Mouse (Mus musculus) urinary bladder, postnatal 36 days (tissue): ENCODE results near the gene Lpin3.

Experiments
- DNase-seq, 2 experiments: peaks; one replicate each; pipeline ENCODE4 v3.0.0; 2022; ENCODE audit warnings: low spot score in 2 of 2, mixed read lengths in 1 of 2

Lpin3 gene

DNA sequence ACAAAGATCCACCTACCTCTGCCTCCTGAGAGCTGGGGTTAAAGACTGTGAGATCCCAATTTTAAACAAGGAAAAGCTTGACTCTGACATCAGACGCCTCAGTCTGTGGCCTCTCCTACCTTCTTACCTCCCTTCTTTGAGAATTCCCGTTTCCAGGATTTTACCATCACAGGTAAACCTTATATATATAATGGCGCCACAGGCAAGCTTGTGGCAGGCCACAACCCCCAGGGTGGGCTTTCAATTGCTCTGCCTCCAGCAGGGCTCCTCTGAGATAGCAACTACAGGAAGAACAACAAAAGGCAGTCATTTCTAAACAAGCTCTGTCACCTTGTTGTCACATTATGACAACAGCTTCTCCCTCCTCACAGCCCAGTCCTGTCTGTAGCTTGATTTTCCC is 5.8 kb downstream of the Lpin3 start:
- DNase-seq, result no peak

DNA sequence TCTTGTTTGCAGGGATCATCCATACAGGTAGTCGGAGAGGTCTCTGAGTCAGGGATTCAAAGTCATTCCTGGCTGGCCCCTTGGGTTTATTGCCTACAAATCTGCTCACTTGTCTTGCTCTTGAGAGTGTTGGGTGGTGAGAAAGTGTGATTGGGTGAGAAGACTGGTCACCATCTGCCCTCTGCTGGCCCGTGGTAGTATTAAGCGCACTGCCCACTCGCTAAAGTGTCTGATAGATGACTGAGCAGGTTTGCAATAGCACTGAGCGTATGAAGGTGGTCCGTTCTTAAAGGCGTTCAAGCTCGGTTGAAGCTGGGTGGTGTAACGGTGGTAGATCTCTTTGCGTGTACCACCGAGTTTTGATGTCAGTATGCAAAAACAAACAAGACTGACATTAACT is 6.8 kb downstream of the Lpin3 start:
- DNase-seq, result peak; percentile 75 to 86

DNA sequence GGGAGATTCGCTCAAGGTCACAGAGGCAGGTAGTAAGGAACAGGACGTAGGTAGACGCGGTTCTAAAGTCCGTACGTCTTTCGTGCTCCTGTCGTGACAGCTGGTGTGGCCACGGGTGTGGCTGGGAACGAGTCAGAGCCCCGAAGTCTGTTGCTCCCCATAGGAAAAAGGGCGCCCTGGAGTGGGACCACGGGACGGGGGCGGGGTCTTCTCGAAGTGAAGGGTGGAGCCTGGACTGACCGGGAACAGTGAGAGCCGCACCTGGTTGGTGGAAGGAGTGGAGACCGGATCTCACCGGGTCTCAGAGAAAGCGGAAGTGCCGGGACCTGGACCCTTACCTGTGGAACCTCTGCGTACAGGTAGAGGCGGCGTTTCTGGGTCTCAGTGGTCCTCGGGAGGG is 7.4 kb downstream of the Lpin3 start:
- DNase-seq, result peak; percentile 64 to 69

DNA sequence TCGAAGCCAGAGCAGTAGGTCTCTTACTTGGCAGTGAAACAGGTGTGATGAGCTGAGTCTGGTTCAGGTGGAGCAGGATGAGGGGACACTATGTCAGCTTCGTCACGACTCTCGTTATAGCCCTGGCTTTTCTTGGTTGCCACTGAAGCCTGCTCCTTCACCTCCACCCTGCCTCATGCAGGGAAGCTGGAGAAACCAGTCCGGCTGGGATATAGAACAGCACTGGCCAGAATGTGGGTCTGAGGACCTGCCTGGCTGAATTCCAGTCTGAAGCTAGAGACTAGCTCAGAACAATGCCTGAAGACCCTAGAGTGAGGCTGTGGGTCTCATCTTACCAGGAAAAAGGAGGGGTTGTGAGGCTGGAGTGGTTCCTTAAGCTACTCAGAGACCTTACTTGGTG is 10.6 kb downstream of the Lpin3 start:
- peak; percentile 30 to 38 for DNase-seq

DNA sequence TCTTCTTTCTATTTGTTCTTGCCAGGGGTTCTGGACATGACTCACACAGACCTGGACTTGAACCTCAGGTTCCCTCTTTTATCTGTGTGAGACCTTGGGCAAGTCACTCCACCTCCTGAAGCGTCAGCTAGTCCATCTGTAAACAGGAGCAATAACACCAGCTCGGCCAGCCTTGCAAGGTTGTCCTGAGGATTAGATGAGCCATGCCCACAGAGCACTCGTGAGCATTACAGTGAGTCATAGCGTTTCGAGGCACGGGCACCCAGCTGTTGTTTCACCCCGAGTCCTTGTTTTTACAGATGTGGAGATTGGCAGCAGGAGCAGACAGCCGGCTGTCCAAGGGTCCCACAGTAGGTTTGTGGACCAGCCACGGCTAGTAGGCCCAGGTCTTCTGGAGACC is 11.2 kb downstream of the Lpin3 start:
- peak in 1 of 2 experiments; percentile 44 for DNase-seq

DNA sequence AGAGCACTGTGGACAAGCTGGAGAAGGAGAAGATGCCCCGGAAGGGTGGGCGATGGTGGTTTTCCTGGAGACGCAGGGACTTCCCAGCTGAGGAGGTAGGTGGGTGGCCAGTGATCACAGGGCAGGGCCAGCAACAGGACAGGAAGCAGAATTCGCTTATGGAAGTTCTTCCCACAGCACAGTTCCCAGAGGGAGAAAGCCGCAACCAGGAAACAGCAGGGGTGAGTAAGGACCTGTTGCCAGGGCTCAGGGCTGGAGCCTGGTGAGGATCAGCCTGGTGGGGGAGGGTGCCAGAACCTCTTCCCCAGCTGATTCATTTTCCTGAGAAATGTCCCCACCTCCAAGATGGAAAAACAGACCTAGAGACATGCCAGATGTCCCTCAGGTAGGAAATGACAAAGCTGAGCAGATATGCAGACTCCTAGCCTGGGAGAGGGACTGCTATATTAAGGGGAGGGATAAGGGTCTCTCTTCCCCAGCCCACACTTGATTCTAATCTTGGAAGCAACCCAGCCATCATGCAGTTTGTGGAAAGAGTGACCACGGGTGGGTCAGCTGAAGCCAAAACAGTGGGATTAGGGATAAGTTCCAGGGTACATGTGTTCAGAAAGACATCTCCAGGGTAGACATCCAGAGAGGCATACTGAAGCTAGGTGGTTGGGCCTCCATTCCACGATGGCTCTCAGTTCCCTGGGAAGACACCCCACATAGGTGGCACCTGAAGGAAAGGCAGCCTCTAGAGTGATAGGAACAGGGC is 21.4 kb downstream of the Lpin3 start:
- no peak for DNase-seq

DNA sequence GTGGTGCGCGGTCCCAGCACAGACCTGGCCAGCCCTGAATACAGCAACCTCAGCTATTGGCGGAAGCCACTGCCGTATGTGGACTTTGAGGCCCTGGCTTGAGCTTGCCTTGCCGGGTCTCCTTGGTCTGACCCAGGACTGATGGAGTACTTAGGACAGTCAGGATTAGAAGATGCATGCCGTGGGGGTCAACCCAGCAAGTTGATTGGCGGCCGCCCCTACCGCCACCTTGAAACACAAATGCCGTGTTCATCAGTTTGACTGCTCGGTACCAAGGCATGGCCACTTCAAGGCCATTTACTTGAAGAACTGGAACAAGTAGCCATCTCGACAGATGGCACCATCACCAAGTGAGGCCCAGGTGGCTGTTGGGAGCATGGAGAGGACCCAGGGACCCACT is 24.8 kb downstream of the Lpin3 start:
- no peak for DNase-seq

DNA sequence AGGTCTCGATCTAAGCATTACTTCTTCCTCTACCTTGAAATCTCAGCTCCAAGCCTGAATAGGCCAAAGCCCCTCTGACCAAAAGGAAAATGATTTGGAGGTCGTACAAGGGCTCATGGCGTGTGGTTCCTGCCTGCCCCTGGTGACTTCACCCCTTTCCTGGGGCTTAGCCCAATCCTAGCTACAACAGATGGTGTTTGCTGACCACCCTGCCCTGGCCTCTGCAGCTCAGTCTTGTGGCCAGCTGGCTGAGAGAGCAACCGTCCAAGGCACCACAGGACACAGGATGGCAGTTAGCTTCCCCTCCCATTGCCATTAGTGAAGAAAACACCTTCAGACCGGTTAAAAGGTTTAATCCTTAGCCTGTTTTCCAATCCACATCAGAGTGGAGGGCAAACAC is 25.6 kb downstream of the Lpin3 start:
- DNase-seq, result no peak

DNA sequence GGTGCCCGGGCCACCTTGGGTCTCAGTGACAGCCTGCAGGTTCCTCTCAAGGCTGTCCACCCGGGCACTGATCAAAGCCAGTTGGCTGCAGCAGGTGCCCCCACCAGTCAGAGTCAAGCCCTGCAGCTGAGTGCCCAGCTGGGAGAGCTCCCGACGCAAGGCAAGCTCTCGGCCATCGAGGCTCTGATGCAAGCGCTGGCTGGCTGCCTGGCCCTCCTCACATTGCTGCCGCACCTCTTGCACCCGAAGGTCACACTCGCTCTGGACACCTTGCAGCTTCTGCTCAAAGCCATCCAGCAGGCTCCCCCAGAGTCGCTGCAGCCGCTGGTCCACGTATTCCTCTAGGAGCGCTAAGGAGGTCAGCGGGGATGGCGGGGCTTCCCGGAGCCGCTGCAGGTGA is 28.1 kb downstream of the Lpin3 start:
- DNase-seq, result no peak

DNA sequence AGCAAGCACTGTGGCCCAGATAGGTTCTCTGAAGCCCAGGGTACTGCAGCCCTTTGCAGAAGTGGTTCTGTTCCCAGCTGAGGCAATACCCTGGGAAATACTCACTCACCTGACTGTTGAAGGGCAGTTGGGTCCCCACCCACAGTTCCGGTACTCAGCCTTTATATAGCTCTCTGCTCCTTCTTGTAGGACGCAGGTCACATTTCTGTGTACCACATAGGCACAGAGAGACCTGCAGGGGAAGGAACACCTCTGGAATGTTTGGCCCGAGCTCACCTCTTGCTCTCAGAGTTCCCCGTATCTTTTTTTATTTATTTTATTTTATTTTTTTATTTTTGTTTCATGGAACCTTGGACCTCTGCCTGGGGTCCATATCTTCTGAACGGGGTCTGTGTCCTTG is 30.2 kb downstream of the Lpin3 start:
- no peak for DNase-seq

DNA sequence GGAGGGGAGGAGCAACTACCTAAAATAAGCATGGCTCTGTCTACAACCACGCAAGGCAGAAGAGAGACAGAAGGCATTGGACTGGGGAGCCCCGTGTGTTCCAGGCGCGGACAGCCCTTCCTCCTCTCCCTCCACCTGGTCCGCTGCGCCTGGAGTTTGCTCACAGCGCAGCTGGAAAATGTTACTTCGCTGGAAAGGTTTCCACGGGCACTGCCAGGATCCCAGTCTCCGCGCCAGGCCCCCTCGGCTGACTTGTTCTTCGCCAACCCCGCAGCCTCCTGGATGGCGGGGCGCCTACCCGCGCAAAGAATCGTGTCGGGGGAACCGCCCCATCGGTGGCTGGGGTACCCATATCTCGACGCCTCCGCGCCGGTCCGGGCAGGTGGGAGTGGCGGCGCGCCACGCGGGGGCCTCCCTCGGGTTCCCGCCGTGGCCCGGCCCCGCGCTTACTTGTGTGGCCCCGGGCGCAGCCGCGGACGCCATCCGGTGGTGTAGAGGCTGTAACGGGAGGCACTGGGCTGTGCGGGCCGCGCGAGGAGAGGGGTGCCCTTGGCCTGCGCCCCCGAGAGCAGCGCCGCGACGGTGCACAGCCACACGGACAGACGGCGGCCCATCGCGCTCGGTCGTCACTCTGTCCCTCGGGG is 31.2 kb downstream of the Lpin3 start:
- DNase-seq, result no peak

DNA sequence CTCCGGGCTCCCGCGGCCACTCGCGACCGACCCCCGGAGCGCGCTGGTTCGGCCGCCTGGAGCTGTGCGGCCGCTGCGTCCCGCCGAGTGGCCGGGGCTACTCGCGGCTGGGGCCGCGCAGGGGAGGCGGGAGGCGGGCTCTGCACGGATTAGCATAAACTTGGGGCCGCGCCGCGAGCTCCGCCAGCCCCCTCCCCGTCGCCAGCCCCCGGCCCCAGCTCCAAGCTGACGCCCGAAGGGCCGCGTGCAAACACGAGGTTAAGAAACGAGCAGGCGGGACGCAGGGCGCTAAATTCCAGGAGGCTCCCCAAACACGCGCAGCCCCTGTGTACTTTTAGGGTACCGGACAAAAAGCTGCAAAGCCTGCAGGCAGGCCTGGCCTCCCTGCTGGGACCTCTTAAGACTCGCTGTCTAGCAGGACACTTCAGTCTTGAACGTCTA is 31.8 kb downstream of the Lpin3 start, which contains the start of gene Emilin3:
Emilin3 (minus strand) TSS at position 98 of the 441 bp plus-strand sequence.
- DNase-seq, result no peak

DNA sequence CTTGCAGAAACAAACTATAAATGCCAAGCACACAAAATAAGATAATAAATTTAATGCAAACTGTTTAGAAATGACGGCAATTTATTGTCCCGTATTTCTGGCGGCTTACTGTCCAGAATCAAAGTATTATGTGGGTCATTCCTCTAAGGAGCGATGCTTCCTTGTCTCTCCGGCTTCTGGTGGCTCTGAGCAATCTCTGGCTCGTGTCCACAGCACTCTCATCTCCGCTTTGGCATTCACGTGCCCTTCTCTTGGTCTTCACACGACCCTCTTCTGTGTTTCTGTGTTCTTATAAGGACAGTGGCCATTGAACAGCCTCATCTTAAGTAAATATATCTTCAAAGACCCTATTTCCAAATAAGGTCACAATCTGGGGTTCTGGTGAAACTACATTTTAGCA is 34.2 kb downstream of the Lpin3 start:
- DNase-seq, result no peak

DNA sequence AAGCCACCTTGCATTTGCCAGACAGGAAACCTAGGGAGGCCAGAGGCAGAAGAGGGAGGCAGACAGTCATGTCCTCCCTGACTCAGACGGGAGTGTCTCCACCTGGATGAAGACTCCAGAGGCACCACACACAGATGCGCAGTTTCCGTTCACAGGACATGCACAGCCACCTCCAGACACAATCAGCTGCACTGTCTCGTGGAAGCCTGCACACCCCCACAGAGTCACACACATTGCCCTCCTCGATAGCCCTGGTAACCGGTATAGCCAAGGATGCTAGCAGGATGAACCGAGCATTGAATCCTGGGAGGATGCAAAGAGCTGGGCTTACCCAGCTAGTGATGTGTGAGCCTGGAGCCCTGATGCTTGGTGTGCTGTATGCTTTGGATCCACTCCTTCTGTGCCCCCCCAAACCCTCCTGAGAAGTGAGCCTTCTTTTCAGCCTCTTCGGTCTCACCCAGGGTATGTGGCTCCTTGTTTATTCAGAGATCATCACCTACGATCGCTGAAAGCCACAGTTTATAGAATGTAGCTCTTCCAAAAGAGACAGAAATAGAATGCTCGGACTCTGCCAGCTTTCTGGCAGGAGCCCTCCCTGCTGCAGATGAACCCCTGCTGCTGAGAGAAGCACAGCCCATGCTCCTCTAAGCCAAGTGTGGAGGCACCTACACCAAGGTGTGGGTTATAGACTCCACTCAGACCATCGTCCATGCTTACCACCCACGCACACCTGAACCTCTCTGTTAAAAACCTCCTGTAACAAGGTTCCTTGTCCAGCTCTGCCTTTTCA is 35.5 kb downstream of the Lpin3 start:
- no peak for DNase-seq

DNA sequence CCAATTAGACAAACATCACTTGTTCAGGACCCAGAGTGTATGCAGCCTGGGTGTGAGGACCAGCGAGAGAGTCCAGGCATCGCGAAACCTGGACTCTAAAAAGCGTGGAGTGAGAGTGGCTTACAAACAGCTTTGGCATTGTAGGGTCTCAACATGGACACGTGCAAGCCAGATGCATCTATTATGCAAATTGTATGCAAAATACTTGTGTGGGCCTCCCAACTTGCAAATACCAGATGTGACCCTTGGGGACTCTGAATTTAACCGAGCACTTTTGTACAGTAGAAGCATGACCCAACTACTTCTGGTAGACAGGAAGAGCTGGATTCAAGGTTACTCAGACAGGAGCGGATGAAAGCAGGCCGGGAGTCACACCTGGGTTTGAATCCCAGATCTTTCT is 36.2 kb downstream of the Lpin3 start:
- no peak for DNase-seq

DNA sequence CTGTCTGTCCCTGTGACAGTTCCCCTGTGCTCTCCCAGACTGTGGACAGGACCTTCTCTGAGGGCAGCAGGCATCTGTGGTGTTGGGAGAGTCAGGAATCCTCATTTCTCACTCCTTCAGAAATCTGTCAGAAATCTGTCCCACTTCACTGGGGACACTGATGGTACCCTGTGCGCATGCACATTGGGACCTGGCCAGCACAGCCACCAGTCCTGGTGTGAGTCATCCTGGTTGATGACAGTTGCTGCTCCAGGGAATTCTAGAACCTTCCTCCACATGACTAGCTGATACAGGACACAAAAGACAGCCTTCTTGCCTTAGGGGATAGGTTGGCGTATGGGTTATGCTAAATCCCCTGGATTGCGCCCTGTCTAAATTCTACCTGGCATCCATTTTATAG is 36.8 kb downstream of the Lpin3 start:
- DNase-seq, result no peak

DNA sequence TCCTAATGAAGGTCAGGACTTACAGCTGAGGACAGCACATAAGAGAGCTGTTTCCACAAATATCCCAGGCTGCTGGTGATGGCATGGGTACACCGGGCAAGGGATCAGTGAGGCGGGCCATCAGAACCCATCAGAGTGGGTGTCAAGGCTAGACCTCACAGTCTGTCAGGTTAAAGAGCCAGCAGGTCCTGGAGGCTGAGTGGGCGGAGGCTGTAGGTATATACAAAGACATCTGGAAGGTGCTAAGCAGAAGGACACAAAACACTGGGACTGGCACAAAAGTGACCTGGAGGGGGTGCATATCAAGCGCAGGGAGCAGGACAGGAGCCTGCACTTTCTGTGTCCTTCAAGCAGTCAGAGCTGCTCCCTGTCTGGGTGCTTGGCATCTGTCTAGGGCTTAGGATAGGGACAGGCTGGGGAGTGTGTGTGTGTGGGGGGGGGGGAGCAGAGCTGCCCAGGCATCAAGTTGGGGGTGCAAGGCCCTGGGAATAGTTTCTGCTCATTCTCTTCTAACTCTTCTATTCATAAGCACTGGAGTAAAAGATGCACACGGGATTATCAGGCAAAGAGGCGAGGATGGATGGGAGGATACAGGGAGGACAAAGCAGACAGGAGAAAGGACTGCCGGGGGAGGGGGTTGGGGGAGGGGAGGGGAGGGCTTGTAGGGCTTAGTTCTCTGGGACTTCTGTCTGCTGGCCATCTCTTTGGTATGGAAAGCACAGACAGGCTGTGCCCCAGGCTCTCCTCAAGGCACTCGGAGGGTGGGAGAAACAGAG is 37.9 kb downstream of the Lpin3 start:
- no peak for DNase-seq

DNA sequence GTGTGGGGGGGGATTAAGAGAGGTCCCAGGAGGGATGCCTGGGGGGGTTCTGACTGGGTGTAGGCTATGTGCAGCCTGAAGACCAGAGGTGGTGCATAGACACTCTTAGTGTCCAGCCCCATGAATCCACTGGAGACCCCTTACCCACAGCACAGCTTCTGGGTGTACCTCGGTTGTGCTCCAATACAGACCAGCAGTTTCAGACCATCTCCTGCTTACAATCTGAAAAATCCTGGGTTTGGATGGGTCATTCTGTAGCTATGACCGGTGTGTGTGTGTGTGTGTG is 38.4 kb downstream of the Lpin3 start:
- no peak for DNase-seq

DNA sequence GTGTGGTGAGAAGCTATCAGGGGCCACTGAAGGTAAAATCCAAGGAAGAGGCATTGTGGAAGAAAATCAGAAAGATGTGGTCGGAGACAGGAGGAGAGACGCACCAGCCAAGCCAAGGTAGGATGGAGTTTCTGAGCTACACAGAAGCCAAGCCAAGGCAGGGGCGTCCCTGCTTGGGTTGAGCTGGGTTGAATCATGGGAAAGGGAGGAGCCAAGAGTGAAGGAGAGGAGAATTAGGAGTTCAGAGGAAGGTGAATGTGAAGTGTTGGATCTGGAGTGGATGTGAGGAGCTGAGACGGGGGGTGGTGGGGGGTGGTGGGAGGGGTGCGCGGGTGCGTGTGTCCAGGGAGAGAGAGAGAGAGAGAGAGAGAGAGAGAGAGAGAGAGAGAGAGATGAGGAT is 40.8 kb downstream of the Lpin3 start:
- no peak for DNase-seq

DNA sequence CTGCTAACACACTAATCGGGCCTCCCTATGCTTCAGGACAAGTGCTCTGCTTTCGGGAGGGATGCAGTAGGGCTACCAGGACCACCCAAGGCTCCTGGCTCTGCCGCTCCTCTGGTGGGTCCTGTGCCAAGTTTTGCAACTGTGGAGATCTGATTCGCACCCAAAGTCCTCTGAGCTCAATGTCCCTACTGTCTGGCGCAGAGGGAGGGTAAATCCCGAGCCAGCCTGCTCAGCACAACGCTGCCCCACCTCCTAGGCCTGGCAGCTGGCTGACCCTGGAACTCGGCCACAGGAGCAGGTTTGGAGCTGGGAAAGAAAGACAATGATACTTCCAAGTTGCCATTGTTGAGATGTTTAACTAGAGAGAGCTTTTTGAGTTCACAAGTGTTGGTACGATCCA is 44.7 kb downstream of the Lpin3 start:
- no peak for DNase-seq

DNA sequence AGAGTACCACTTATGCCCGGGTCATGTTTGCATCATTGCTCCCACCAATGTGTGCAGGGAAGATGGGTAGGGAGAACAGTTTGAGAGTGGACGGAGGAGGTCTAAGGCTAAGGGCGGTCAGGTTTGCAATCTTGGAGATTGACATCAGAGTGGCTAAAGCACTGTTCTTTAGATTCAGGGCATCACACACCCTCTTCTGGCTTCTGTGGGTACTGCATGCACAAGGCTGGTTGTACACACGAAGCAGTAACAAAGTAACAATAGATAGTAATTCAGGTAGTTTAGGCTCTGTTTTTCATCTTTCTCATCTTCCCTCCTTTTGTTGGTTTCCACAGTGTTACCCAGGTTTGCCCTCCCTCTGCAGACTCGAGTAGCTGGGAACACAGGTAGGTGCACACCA is 50.9 kb downstream of the Lpin3 start:
- DNase-seq, result no peak

DNA sequence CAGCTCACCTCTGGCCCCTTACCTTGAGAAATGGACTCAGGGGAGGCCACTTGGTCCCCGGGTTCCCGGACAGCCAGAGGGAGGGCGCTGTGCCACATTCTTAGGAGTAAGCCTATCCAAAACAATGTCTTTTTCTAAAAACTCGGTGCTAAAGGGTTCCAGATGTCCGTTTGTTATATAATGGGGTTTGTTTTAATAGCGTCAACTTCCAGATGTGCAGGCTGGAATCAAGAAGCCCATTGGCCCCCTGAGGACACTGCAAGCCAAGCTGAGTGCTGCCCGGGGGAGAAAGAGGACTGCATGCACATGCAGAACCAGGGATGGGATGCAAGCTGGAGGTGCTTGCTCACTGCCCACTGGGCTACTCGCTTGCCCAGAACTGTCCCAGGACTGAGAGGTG is 51.9 kb downstream of the Lpin3 start:
- DNase-seq, result no peak
